Mouse (Mus musculus): ENCODE data around the gene Hmgb2. TPM values are rescaled to one million over a fixed set of nuclear protein-coding genes. Genes with fewer than 3 reads are reported as not detected.

The Hmgb2 gene
- total RNA-seq, 2 experiments from 2014 or later, result 15.0 to 24.7 TPM

DNA sequence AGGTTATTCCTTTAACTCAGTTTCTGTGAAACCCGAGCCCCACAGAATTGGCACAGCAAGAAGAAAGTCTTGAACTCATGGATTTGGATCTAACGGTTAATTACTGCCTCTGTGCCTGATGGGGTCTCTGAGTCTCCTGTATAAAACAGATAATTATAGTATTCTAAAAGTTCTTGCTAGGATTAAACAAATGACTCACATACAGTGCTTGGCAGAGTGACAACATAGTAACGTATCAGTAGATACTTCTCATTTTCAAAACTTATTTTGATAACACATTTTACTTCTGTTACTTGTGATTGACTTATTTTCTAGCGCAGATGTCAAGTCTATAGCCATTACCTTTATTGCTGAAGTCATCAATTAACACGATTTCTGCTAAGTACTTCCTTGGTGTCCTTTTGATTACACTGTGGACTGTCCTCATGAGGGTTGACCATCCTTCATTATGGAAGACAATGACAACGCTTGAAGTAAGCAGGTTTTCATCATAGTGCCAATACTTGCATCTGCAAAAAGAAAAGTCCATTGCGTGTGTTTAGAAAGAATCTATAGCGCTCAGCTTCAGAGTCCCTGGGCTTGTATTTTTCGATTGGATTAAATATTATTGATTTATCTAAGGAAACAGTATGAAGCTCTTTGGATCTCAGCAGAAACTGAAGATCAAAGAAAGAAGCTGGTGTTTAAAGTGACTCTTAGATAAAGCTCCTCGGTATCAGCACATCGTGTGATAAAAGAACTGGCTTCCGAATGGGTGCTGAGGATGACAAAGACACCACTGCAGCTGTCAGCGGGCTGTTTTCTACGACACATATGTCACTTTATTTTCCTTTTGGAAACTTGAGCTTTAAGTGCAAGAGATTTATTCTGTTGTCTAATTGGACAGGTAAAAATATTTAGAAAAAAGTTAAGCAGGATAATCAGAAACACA lies 40.7 kb downstream of the Hmgb2 start:
- no peak for DNase-seq

DNA sequence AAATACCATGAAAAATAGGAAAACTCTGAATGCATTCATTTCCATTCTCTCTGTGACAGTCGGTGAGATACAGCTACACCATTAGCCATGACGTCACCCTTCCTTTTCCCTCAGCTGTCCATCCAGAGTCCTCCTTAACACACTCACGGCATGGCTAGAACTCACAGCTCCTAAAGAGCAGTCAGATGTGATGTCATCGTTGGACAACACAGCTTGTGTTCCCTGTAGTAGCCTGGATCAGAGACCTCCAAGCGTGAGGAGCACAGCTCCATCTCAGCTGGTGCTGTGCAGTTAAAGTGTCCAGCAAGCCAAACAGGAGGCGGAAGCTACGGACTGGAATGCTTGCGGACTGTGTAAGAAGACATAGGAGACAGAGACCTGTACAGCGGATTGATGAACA lies 49.2 kb downstream of the Hmgb2 start:
- no peak for DNase-seq

GRCm38 (mm10) chr8:57562741-57563140 lies 51.0 kb downstream of the Hmgb2 start:
- no peak for DNase-seq

DNA sequence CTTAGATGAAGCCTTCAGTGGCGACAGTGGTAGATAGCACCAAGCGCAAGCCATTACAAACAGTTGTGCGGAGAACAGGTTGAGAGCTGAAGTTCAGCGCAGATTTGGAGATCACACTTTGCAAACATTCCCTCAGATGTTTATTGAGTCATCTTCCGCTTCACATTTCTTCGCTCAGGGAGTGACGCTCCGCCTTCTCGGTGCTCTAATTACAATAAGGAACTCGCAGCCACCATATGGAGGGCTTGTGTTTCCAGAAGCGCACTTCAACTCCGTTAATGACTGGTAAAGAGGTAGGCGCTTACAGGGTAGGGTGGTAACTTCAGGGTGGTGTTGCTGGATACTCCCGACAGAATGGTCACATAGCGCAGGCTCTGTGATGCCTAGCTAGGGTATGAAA lies 52.0 kb downstream of the Hmgb2 start:
- no peak for DNase-seq

- no peak for DNase-seq
Observed at GRCm38 (mm10) chr8:57565039-57565438, 53.3 kb downstream of the Hmgb2 start.

Other genes starting within 250 kb of the Hmgb2 start
- 10 to 100 TPM; 26.4 to 27.5 TPM for gene Hand2, start 190.9 kb upstream of the Hmgb2 start, total RNA-seq (2021)
- under 1 TPM in 1 of 2 experiments, not detected in 1; 0.46 TPM for gene Scrg1, start 56.0 kb upstream of the Hmgb2 start, total RNA-seq (2021)
- 10 to 100 TPM; 11.2 to 12.4 TPM for gene Sap30, start 24.0 kb upstream of the Hmgb2 start, total RNA-seq (2021)
- 10 to 100 TPM; 13.5 to 13.6 TPM for gene Galnt7, start 141.1 kb downstream of the Hmgb2 start, total RNA-seq (2021)